Mouse (Mus musculus) heart, adult 2 months (tissue): ENCODE data around the gene Hpse. TPM values are rescaled to one million over a fixed set of nuclear protein-coding genes. Genes with fewer than 3 reads are reported as not detected.

Experiments used
- DNase-seq, 2 experiments: peaks; one replicate each; pipeline ENCODE4 v3.0.0; 2021
- H3K27ac ChIP-seq: fragments of 200-600 bp; 2 replicates; pipeline ENCODE4 v1.8.1; 2022
- H3K27me3 ChIP-seq: fragments of 200-500 bp; 2 replicates; pipeline ENCODE4 v1.6.1; 2012; ENCODE audit warnings: mild to moderate bottlenecking, low read length, inconsistent platforms, mixed read lengths; ENCODE audit not compliant: control insufficient read depth, insufficient read depth
- H3K36me3 ChIP-seq: fragments of 200-500 bp; 2 replicates; pipeline ENCODE4 v1.6.1; 2012; ENCODE audit warnings: low read length, inconsistent platforms; ENCODE audit not compliant: control insufficient read depth, insufficient read depth
- H3K4me1 ChIP-seq: fragments of 200-500 bp; 2 replicates; pipeline ENCODE4 v1.6.1; 2011; ENCODE audit warnings: low read length; ENCODE audit not compliant: control insufficient read depth, insufficient read depth
- H3K4me3 ChIP-seq: fragments of 200-600 bp; 2 replicates; pipeline ENCODE4 v1.8.1; 2022
- H3K79me2 ChIP-seq: fragments of 200-500 bp; replicated peaks from 2 replicates; pipeline ENCODE4 v1.6.1; 2012; ENCODE audit warnings: mild to moderate bottlenecking, inconsistent platforms, low read length, moderate library complexity, mixed read lengths; ENCODE audit not compliant: control insufficient read depth, insufficient read depth
- H3K9ac ChIP-seq: fragments of 200-500 bp; 2 replicates; pipeline ENCODE4 v1.6.1; 2012; ENCODE audit warnings: low read depth, mild to moderate bottlenecking, control low read depth, inconsistent platforms, low read length, mixed read lengths
- CTCF ChIP-seq: fragments of 200-600 bp; IDR thresholded peaks from 2 replicates; pipeline ENCODE4 v1.8.1; 2022; ENCODE audit warnings: antibody characterized with exemption, mild to moderate bottlenecking, moderate library complexity
- EP300 ChIP-seq: fragments of 200-500 bp; IDR thresholded peaks from 2 replicates; pipeline ENCODE4 v1.6.1; 2011; ENCODE audit warnings: low read depth, low read length, control low read depth; ENCODE audit not compliant: insufficient read depth
- POLR2A ChIP-seq: fragments of 200-500 bp; IDR thresholded peaks from 2 replicates; pipeline ENCODE4 v1.6.1; 2011; ENCODE audit warnings: mild to moderate bottlenecking, low read depth, low read length, control low read depth; ENCODE audit not compliant: insufficient read depth
- WGBS: fragments of 180-500 bp; shearing (Covaris S2); methylation state at CpG from one replicate; pipeline ENCODE4 v1.1.7; 2018; 5-methylcytosine and 5-hydroxymethylcytosine counted together
- intact Hi-C: fragments of 180-260 bp; cut with DNase I; formaldehyde crosslinking; loops from one replicate; pipeline ENCODE4 v1.15.1; 2025
- polyA plus RNA-seq: library from polyadenylated mRNA; depleted of rRNA; stranded (reverse); fragments of >200 nt; gene quantifications from 2 replicates; pipeline ENCODE4 v1.2.3, GENCODE M21; 2012; rRNA removed
- total RNA-seq, 2 experiments: library from RNA; stranded (reverse); gene quantifications; 2 replicates each; pipeline ENCODE4 v1.2.3; 2021

Hpse gene
- total and polyA plus RNA-seq, 3 experiments: 1.0 to 2.3 (median 1.2) TPM

DNA sequence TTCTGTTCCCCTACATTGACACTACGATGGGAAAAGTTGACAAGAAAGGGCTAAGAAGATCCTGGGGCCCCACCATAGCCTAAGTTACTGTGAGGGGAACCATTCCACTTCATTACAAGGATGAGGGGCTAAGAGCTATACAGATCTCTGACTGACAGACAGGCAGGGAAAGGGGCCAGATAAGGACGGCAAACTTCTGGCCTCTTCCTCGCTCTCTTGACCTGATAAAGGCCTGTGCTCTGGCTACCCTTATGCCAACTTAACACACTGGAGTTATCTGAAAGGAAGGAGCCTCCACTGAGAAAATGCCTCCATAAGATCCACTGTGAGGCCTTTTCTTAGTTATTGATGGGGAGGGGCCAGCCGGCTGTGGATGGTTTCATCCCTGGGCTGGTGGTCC, 83.6 kb downstream of the Hpse start:
- 88% methylated on average over 4 of the region's 4 CpGs for WGBS
- no peak overlapping the region for H3K9ac ChIP-seq
- DNase-seq: no peak
- no peak overlapping the region; the same call in 1 of the 2 replicates for H3K27ac ChIP-seq
- intact Hi-C loops: no loop called here
- H3K36me3 ChIP-seq: no peaks in the 10 kb centered on the region
- H3K4me1 ChIP-seq: 0 out of 2 replicates have a peak, but pooled peaks cover 2% of the 10 kb centered on the region
- no peaks in the 10 kb centered on the region for H3K27me3 ChIP-seq
- TF ChIP-seq EP300 (no peak), CTCF (no peak), POLR2A (no peak)
- H3K79me2 ChIP-seq: no peaks in the 10 kb centered on the region
- H3K4me3 ChIP-seq: no peak overlapping the region

DNA sequence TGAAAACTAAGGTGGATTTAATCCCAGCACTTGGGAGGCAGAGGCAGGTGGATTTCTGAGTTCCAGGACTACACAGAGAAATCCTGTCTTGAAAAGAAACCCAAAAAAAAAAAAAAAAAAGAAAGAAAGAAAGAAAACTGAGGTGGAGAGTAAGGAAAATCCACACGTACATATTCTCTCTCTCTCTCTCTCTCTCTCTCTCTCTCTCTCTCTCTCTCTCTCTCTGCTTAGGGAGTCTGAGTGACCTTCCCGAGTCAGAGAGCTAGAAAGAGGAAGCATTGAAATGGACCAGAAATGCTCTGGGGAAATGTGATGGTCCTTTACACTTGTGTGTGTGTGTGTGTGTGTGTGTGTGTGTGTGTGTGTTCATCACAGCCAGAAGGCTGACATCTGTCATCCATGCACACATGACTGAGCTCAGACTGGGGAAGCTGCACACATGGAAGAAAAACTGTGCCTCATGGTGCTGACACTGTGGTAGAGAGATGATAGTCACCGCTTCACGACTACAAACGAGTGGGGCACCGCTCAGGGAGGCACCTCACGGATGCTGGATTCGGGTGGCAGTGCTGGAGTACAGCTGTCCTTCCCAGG, 84.5 kb downstream of the Hpse start:
- Histone ChIP-seq H3K27ac (no peak overlapping the region), H3K27me3 (no peaks in the 10 kb centered on the region), H3K4me1 (0 out of 2 replicates have a peak, but pooled peaks cover 2% of the 10 kb centered on the region), H3K36me3 (no peaks in the 10 kb centered on the region), H3K9ac (no peak overlapping the region), H3K79me2 (no peaks in the 10 kb centered on the region), H3K4me3 (no peak overlapping the region)
- 81% methylated on average over 8 of the region's 8 CpGs for WGBS
- TF ChIP-seq EP300 (no peak), CTCF (no peak), POLR2A (no peak)
- intact Hi-C loops: no loop called here
- DNase-seq: no peak

- peak; percentile 32 to 64 for DNase-seq
Measured at GRCm38 (mm10) chr5:100632540-100633129, 86.9 kb downstream of the Hpse start.

More at GRCm38 (mm10) chr5:100632540-100633129, 86.9 kb downstream of the Hpse start:
- TF ChIP-seq EP300 (no peak; the same call in 1 of the 2 replicates), CTCF (no peak), POLR2A (no peak)
- no peak overlapping the region for H3K9ac ChIP-seq
- no peak overlapping the region for H3K27ac ChIP-seq
- no peaks in the 10 kb centered on the region for H3K36me3 ChIP-seq
- 0 out of 2 replicates have a peak, but pooled peaks cover 2% of the 10 kb centered on the region for H3K4me1 ChIP-seq
- intact Hi-C loops: no loop called here
- 75% methylated on average over 8 of the region's 8 CpGs for WGBS
- H3K27me3 ChIP-seq: no peaks in the 10 kb centered on the region
- H3K4me3 ChIP-seq: no peak overlapping the region
- H3K79me2 ChIP-seq: no peaks in the 10 kb centered on the region

Other genes starting within 250 kb of the Hpse start
- 1 to 10 TPM; 7.2 to 8.3 TPM for gene Lin54, start 219.1 kb downstream of the Hpse start, total RNA-seq
- 3.1 and 3.4 TPM in 2 replicates for gene Lin54, start 219.1 kb downstream of the Hpse start, polyA plus RNA-seq
- 10 to 100 TPM; 84.8 to 86.2 TPM for gene Cops4, start 201.4 kb downstream of the Hpse start, total RNA-seq
- gene Cops4, start 201.4 kb downstream of the Hpse start, polyA plus RNA-seq: 37.9 and 57.3 TPM in 2 replicates
- gene Plac8, start 147.5 kb downstream of the Hpse start, total RNA-seq: 1 to 10 TPM; 1.5 to 3.1 TPM
- 3.7 and 8.0 TPM in 2 replicates for gene Plac8, start 147.5 kb downstream of the Hpse start, polyA plus RNA-seq
- gene Coq2, start 44.6 kb downstream of the Hpse start, total RNA-seq: 100 to 1,000 TPM in 1 of 2 experiments, 10 to 100 TPM in 1; 95.9 to 109 TPM
- gene Coq2, start 44.6 kb downstream of the Hpse start, polyA plus RNA-seq: 106 and 161 TPM in 2 replicates
- gene Helq, start 78.9 kb upstream of the Hpse start, total RNA-seq: 1 to 10 TPM; 2.1 to 2.9 TPM
- gene Helq, start 78.9 kb upstream of the Hpse start, polyA plus RNA-seq: 3.0 and 3.8 TPM in 2 replicates
- gene Mrps18c, start 78.9 kb upstream of the Hpse start, total RNA-seq: 10 to 100 TPM; 77.2 to 78.2 TPM
- 33.9 and 34.6 TPM in 2 replicates for gene Mrps18c, start 78.9 kb upstream of the Hpse start, polyA plus RNA-seq
- 1 to 10 TPM; 8.3 to 9.0 TPM for gene Abraxas1, start 101.2 kb upstream of the Hpse start, total RNA-seq
- 6.9 and 12.5 TPM in 2 replicates for gene Abraxas1, start 101.2 kb upstream of the Hpse start, polyA plus RNA-seq
- 10 to 100 TPM; 22.1 to 24.2 TPM for gene Gpat3, start 126.0 kb upstream of the Hpse start, total RNA-seq
- 7.1 and 11.8 TPM in 2 replicates for gene Gpat3, start 126.0 kb upstream of the Hpse start, polyA plus RNA-seq